Mouse (Mus musculus): ENCODE data around the gene Pdhb. TPM values are rescaled to one million over a fixed set of nuclear protein-coding genes. Genes with fewer than 3 reads are reported as not detected.

Pdhb gene
- total and polyA plus RNA-seq, 3 experiments, result 109 to 140 TPM; not detected in 1

DNA sequence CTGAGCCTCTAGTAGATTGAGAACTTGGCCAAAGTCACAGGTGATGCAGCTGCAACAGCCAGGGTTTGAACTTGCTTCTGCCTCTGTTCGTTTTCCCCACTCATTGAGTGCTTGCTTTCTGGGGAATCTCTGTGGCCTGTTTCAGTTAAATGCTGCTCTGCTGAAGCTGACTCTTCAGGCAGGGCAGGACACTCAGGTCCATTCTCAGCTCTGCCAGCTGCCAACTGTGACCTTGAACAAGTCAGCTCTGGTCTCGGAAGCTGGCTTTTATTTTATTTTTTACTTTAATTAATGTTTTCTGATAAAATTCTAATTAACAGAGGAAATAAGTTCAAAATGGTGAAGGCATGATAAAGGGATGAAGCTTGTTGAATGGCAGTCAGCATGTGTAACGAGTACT is 14.1 kb downstream of the Pdhb start:
- H3K4me1 ChIP-seq (ENCODE audit: control insufficient read depth in 1 of 2, insufficient read depth in 2 of 2, low read length in 2 of 2), result no peaks in the 10 kb centered on the region
- no peak overlapping the region for H3K4me3 ChIP-seq (ENCODE audit: control insufficient read depth in 1 of 2, insufficient read depth in 1 of 2, low read depth in 2 of 2, low read length in 2 of 2)
- H3K9me3 ChIP-seq (replicated peaks; ENCODE audit: insufficient read depth, low read length), result no peaks in the 10 kb centered on the region
- H3K9ac ChIP-seq (ENCODE audit: control insufficient read depth, low read depth, low read length, poor library complexity, severe bottlenecking), result no peak overlapping the region
- H3K36me3 ChIP-seq (ENCODE audit: control insufficient read depth in 1 of 2, insufficient read depth in 2 of 2, low read length in 2 of 2), result no peaks in the 10 kb centered on the region; a peak in 1 of 4 replicates
- TF ChIP-seq SIN3A (IDR thresholded peaks at IDR 0.05; ENCODE audit: low read length), result no peak
- no peak for TF ChIP-seq KAT2A (conservative IDR thresholded peaks at IDR 0.05; ENCODE audit: low read depth, low read length)
- TF ChIP-seq RAD21 (IDR thresholded peaks at IDR 0.05; ENCODE audit: low read depth, low read length), result no peak
- no peak for TF ChIP-seq MXI1 (IDR thresholded peaks at IDR 0.05; ENCODE audit: low read depth, low read length)
- no peak for TF ChIP-seq MAZ (IDR thresholded peaks at IDR 0.05; ENCODE audit: low read depth, low read length)
- no peak for TF ChIP-seq MYC (IDR thresholded peaks at IDR 0.05; ENCODE audit: low read depth, low read length)
- TF ChIP-seq TAL1 (IDR thresholded peaks at IDR 0.05; ENCODE audit: low read length), result no peak
- TF ChIP-seq ZC3H11A (IDR thresholded peaks at IDR 0.05; ENCODE audit: low read depth, low read length), result no peak
- no peak for TF ChIP-seq NRF1 (IDR thresholded peaks at IDR 0.05; ENCODE audit: insufficient read depth, low read depth, low read length, poor library complexity, severe bottlenecking)
- no peak for TF ChIP-seq POLR2AphosphoS2 (IDR thresholded peaks at IDR 0.05; ENCODE audit: low read length)
- TF ChIP-seq CHD1 (IDR thresholded peaks at IDR 0.05; ENCODE audit: low read depth, low read length), result no peak
- TF ChIP-seq GABPA (IDR thresholded peaks at IDR 0.05; ENCODE audit: low read depth, low read length), result no peak
- TF ChIP-seq USF2 (IDR thresholded peaks at IDR 0.05; ENCODE audit: borderline replicate concordance in 1 of 2, insufficient read depth in 1 of 2, low read depth in 1 of 2, low read length in 2 of 2), result no peak
- TF ChIP-seq USF1 (IDR thresholded peaks at IDR 0.05; ENCODE audit: low read depth, low read length), result no peak
- no peak for TF ChIP-seq CTCF (IDR thresholded peaks at IDR 0.05 in 2 of 3, conservative IDR thresholded peaks at IDR 0.05 in 1 of 3; ENCODE audit: control insufficient read depth in 1 of 3, insufficient read depth in 1 of 3, low read depth in 2 of 3, low read length in 3 of 3, poor library complexity in 1 of 3, severe bottlenecking in 1 of 3)
- no peak for TF ChIP-seq SMC3 (IDR thresholded peaks at IDR 0.05; ENCODE audit: low read depth, low read length)
- no peak for TF ChIP-seq GATA1 (IDR thresholded peaks at IDR 0.05; ENCODE audit: low read depth, low read length)
- DNase-seq (ENCODE audit: low read depth, low spot score), result no peak
- no peaks in the 10 kb centered on the region for H3K79me2 ChIP-seq (ENCODE audit: control insufficient read depth, insufficient read depth, low read length, poor library complexity)
- no peaks in the 10 kb centered on the region for H3K27me3 ChIP-seq (ENCODE audit: control insufficient read depth in 1 of 2, insufficient read depth in 2 of 2, low read length in 2 of 2)
- H3K27ac ChIP-seq (ENCODE audit: control insufficient read depth, low read depth, low read length), result no peak overlapping the region

DNA sequence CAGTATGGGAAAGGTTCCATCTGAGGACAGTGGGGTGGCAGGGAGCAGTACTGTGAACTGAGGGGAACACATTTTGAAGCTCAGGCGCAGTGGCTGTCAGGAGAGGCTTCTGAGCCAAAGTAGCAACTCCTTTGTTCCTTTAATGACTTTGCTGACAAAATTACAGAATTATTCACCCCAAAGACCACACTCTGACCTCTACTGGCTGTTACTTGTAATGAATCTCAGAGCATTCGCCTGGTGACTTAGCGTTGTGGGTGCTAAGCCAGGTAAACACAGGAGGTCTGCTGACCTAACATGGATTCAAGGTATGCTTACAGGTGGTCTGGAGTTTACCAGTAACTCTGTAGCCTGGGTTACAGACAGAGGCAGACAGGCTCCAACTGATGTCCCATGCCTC is 15.9 kb downstream of the Pdhb start:
- Histone ChIP-seq H3K4me3 (ENCODE audit: control insufficient read depth in 1 of 2, insufficient read depth in 1 of 2, low read depth in 2 of 2, low read length in 2 of 2) (no peak overlapping the region), H3K9ac (ENCODE audit: control insufficient read depth, low read depth, low read length, poor library complexity, severe bottlenecking) (no peak overlapping the region), H3K9me3 (replicated peaks; ENCODE audit: insufficient read depth, low read length) (no peaks in the 10 kb centered on the region), H3K4me1 (ENCODE audit: control insufficient read depth in 1 of 2, insufficient read depth in 2 of 2, low read length in 2 of 2) (no peaks in the 10 kb centered on the region), H3K27ac (ENCODE audit: control insufficient read depth, low read depth, low read length) (no peak overlapping the region), H3K79me2 (ENCODE audit: control insufficient read depth, insufficient read depth, low read length, poor library complexity) (no peaks in the 10 kb centered on the region), H3K36me3 (ENCODE audit: control insufficient read depth in 1 of 2, insufficient read depth in 2 of 2, low read length in 2 of 2) (no peaks in the 10 kb centered on the region), H3K27me3 (ENCODE audit: control insufficient read depth in 1 of 2, insufficient read depth in 2 of 2, low read length in 2 of 2) (no peaks in the 10 kb centered on the region)
- TF ChIP-seq SIN3A (IDR thresholded peaks at IDR 0.05; ENCODE audit: low read length) (no peak), JUND (IDR thresholded peaks at IDR 0.05; ENCODE audit: low read depth, low read length) (no peak), USF1 (IDR thresholded peaks at IDR 0.05; ENCODE audit: low read depth, low read length) (no peak), CTCF (IDR thresholded peaks at IDR 0.05 in 2 of 3, conservative IDR thresholded peaks at IDR 0.05 in 1 of 3; ENCODE audit: control insufficient read depth in 1 of 3, insufficient read depth in 1 of 3, low read depth in 2 of 3, low read length in 3 of 3, poor library complexity in 1 of 3, severe bottlenecking in 1 of 3) (peak in 2 of 3 experiments; percentile 23 to 51; a peak in 3 of 6 replicates), RAD21 (IDR thresholded peaks at IDR 0.05; ENCODE audit: low read depth, low read length) (peak; percentile 40), MYB (IDR thresholded peaks at IDR 0.05; ENCODE audit: low read depth, low read length) (no peak), POLR2A (IDR thresholded peaks at IDR 0.05; ENCODE audit: control insufficient read depth in 1 of 2, insufficient read depth in 1 of 2, low read depth in 1 of 2, low read length in 2 of 2, poor library complexity in 1 of 2) (no peak), CHD2 (IDR thresholded peaks at IDR 0.05; ENCODE audit: low read length) (no peak), SMC3 (IDR thresholded peaks at IDR 0.05; ENCODE audit: low read depth, low read length) (peak; percentile 52)
- DNase-seq (ENCODE audit: low read depth, low spot score), result peak; percentile 26

All from MEL (cell line).